Mouse (Mus musculus): ENCODE measurements around the gene Tmem222.
A peak's percentile ranks its signal among the peaks of the same experiment; 100 is the strongest.

Gene Tmem222

DNA sequence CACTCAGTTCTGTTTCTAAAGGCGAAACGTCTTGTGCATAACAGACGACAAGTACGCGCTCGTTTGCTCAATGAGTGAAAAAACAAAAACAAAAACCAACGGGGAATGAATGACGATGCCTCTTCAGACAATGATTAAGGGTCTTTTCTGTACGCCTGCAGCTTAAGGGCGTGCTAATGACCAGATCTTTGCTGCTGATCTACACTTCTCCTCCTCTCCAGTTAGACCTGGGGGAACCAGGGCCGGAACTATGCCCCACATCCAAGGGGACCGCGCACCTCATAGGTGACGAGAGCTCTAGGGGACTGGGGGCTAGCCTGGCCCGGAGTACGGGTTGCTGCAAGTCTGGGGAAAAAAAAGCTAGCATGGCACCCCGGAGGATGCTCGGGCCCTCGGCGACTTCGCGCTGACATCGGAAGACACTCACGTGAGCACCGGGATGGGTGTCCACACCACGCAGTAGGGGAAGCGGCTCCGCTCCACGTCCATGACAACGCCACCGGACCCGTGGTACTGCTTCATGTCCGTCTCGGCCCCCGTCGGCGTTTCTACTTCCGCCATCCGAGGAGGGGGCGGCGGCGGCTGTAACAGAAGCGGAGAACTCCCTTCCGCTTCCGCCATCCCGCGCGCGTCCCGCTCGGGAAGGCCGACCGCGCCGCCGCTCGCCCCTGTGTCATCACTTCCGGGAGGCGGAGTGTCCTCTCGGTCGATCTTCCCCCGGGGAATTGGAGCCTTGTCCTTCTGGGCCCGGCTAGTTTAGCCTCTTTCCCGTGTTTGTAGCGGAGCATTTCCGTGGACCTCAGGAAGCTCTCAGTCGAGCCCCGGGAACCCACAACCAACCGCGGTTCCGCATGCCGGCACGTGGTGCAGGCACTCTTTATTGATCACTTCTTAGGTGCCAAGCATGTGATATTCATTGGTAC lies at the start of gene Tmem222:
Tmem222 (minus strand) TSS at position 689 of the 923 bp plus-strand sequence.
- DNase-seq, result peak; percentile 97

DNA sequence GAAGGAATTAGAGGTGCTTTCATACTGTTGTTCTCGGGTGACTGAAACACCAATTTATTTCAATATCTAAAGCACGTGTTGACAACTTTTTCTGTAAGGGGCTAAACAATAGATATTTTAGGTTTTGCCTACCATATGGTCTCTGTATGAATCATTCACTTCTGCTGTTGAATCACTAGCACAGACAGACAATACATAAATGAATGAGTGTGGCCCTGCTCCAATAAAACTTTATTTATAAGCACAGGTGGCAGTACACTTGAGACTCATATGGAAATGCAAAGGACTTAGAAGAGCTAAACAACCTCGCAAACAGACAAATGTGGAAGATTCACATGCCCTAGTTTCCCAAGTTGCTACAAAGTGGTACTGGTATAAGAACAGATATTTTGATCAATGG lies 42.1 kb upstream of the Tmem222 start:
- no peak for DNase-seq

DNA sequence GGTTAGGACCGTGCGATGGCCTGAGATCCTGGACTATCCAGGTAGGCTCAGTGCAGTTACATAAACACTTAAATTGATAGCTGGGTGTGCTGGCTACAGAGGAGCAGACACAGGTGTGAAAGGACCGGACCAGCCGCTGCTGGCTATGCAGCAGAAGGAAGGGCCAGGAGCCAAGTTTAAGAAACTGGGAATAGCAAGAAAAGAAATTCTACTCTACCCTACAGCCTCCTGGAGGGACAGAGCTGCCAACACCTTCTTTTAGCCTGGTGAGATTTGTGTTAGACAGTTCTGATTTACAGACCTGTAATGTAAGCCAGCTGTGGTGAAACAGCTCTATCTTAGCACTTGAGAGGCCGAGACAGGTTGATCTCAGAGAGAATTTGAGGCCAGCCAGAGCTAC lies 38.4 kb upstream of the Tmem222 start:
- DNase-seq, result no peak

DNA sequence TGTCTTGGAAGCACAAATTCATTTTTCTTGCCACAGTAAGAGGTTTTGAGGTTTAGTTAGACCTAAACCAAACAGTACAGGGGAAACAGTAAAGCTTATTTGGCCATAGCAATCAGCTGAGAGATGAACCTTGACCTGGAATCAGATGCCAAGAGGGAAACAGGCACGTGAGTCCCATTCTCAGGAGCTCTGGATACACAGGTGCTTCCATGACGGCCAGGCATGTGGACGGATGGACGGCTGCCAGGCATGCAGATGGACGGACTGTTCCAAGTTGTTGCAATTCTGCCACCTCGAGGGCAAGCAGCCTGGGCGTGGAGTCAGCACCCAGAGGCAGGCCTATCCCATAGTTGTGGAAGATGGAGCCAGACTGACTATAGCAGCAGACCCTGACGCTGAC lies 37.3 kb upstream of the Tmem222 start:
- no peak for DNase-seq

DNA sequence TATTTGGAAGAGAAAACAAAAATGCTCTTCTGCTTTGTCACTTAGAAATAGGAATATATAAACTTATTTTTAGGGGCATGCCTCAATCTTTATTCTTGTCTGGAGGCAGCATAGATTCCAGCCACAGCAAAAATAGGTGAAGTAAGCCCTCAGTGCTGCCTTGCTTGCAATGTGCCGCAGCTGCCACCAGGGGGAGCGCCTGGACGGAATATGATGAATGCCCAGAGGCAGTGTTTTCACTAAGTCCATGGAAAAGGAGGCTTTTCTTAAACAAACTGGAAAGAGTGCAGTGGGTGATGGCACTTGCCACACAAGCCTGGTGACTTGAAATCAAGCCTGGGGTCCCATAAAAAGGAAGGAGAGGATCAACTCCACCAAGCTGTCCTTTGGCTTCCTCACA lies 32.4 kb upstream of the Tmem222 start:
- DNase-seq, result peak; percentile 81

DNA sequence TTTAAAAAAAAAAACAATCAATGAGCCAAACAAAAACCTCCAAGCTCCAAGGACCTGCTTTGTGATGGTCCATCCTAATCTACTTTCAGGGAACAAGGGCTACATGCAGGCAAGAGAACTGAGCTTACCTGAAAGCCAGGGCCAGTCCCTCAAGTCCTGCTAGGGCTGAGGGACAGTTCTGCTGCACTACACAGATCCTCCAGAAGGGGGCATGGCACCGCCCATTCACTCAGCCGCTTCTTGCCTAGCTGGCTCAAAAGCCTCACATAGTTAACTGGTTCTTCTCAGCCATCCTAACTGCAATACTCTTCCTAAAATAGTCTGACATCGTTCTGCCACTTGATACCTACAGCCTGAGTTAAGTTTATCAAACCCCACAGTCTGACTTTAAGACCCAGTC lies 29.7 kb upstream of the Tmem222 start:
- peak; percentile 55 for DNase-seq

DNA sequence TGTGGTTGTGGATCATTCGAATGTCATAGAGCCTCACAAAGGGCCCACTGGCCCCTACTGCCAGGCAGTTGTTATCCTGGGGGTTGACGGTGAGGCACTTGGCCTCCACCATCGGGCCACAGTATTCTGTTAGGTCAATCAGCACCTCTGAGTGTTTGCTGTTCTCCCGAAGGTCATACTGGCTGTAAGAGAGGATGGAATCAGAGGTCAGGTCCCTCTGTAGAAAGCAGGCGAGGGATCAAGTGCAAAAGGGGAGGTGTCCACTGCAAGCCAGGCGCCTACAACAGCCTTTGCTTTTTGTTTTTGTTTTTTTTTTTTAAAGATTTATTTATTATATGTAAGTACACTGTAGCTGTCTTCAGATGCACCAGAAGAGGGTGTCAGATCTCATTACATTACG lies 28.2 kb upstream of the Tmem222 start:
- DNase-seq, result no peak

DNA sequence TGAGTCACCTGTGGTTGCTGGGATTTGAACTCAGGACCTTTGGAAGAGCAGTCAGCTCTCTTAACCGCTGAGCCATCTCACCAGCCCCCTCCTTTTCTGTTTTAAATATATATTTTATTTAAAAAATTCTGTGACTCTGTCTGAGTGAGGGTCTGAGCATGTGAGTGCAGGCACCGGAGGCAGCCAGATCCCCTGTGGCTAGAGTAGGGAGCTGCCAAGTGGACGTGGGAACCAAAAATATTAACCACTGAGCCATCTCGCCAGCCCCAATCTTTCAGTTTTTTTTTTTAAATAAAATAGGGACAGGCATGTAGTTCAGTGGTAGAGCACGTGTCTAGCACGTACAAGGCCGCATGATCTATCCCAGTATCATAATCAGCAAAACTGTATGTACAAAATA lies 27.2 kb upstream of the Tmem222 start:
- no peak for DNase-seq

DNA sequence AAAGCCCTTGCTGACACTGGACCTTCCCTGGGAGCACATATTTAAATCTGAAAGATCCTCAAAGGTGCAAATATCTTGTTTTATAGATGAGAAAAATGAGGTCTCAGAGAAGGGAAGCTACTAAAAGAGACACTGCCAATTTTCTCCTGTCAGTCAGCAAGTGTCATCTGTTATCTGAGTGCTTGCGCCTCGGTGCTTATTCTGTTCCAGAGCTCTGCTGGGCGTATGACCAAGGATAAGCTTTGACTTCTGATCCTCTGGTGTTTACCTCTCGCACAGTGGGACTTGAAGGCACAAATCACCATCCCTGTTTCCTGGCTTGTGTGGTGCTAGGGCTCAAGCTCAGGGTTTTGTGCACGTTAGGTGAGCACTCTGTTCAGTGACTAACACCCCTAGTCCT lies 25.1 kb upstream of the Tmem222 start:
- no peak for DNase-seq

DNA sequence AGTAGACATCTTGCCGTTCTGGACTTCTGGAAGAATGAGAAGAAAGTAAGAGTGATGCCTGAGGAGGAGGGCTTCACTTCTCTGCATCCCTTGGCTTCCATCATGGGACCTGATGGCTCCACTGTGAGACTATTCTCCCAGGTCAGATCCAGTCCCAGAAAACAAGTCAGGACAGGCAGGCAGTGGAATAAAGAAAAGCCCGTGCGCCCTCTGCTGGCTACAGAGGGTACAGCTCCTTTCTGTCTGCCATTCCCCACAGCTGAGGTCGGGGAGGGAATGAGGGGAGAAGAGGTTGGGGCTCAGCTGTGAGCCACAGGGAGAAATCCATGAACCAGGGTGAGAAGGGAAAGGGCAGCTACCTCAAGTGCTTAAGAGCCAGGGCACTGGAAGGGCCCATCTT lies 24.2 kb upstream of the Tmem222 start:
- peak; percentile 75 for DNase-seq

DNA sequence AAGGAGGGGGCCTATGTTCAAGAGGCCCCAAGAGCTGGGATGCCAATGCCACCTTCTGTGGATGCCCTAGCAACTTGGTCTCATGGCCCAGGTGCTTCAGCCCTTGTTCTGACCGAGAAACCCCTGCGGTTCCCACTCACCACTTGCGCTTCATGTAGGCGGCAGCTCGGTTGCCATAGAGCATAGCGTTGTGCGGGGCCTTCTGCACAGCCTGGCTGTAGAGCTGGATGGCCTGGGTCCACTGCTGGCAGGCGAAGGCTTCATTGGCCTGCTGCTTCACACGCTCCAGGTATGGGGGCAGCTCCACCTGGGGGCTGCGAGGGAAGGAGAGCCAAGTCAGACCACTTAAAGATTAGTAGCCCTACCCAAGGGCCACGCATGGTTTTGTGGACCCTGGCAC lies 22.8 kb upstream of the Tmem222 start:
- no peak for DNase-seq

DNA sequence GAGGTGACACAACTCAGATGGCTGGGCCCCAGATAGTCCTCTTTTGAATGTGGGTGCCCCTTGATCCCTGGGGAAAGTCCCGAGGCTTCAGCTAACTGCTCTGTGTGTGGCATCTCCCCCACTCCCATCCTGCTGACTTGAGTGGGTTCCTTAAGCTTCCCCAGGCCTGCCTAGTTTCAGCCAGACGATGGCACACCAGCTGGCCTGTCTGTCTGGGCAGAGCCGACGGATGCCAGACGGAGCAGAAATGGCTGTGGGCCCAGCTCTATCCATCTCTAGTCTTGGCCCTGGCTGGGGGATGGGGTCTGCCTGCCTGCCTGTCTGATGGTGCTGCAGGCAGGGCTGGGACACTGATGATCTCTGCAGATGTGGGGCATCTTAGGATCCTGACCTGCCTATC lies 22.1 kb upstream of the Tmem222 start:
- peak; percentile 83 for DNase-seq

DNA sequence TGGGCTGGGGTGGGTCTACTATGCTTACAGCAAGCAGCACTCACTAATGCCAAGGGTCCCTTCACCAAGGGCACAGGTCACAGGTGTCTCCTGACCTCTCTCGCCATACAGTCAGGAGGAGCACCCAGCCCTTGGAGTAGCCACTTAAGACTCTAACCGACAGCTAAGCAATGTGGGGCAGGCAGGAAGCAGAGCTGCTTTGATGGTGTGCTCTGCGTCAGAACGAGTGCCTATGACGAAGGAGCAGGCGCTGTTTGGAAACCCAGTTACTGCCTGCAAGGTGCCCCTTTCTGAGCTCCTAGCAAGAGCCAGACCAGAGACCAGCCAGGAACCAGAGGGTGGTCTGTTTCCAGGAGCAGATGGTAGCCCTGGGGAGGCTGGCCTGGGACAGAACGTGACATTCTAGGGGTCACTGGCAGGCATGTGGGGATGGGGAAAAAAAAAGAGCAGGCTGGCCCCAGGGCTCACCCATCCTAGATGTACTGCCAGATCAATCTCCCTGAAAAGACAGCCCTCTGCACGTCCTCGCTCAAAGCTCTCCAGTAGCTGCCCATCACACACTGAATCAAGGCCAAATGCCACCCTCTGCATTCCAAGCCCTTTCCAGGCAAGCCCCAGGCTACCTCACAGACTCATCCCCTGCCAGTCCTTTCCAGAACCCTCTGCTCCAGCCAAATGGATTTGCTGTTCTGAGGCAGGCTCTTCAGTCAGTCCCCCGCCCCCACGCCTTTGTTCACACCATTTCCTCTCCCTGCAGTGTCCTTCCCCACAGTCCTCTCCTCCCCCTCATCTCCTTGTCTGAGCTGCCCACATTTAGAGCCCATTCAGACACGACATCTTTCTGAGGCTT lies 21.1 kb upstream of the Tmem222 start:
- DNase-seq, result peak; percentile 92

DNA sequence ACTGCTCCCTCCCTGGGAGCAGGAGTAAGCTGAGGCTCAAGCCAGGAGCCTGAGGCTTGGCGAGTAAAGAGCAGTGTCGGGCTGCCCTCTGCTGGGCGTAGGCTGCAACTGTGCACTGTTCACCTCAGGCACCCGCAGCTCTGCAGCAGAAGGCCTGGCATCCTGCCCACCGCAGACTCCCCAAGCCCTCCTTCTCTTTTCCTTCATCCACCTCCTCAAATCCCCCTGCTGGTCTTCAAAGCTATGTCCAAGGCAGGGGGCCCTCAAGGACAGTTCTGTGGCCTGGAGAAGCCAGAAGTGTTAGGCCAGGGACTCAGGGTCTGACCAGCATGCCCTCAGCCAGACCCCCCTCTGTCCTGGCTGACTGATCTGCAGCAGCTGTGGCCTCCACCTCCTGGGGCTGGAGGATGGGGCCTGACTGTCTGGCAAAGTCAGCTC lies 20.2 kb upstream of the Tmem222 start:
- peak; percentile 86 for DNase-seq

DNA sequence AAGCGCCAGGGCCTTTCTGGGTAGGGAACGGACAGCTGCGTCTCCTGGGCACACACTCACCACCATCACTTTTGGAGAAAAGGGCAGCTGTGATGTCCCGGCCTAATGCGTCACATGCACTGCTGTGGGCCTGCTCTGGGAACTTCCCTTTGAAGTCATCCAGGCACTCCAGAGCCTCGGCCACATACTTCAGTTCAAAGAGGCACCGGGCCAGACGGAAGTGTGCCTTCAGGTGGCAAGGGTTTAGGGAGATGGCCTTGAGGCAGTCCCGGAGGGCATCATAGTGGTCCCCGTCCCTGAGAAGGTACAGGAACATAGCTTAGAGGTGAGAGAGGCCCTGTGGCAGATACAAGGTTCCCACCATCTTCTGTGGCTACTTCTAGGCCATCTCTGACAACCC lies 19.8 kb upstream of the Tmem222 start:
- no peak for DNase-seq

DNA sequence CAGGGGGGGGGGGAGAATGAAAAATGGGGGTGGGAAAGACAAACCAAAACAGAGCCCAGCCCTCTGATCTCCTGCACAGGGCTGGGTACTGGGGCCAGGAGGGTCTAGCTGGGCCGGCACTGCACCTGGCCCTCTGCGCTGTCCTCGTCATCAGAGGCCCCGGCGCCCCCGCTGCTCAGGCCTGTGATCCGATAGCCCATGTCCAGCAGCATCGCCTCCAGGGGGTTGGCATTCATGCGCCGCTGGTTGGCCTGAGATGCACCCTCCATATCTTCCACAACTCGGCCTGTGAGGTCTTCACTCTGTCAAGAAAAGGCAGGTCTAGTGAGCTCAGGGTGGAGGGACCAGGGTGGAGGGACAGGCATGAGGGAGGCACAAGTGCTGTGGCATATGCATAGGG lies 16.5 kb upstream of the Tmem222 start:
- DNase-seq, result no peak

DNA sequence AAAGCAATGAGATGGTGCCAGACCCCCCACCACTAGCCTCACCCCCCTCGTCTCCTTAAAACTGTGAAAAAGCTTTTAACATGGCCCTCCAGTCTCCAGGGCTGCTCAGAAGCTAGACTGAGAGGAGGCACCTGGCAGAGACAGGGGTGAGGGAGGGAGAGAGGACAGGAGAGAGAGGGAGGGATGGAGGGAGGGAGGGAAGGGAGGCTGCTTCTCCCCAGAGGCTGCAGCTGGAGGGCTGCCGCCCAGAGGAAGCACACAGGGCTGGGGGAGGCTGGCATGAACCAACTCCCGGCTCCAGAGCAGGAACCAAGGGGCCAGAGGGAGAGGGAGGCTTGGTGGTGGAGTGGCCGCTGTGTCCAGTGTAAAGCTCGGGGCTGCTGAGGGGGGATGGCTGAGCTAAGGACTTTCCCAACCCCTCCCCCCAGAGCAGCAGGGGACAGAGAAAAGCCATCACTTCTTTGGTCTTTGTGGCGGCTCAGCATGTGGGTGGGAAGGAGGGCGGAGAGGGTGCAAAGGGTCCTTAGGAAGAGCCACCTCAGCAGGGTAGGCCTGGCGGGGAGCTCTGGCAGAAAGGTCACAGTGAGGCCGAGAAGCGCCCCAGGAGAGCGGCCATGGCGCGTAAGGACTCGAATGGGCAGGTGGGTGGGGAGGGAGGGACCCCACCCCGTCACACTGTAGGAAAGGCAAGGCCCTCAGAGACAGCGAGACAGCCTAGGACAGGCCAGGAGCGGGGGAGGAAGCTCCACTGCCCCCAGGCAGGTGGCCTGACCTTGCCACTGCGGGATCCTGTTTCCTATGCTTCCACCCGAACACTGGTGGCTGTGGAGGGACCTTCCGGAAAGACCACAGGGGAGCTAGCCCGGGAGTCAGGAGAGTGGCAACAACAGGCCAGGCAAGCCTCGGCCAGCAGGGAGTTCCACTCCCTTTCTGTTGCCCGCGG lies 15.6 kb upstream of the Tmem222 start:
- DNase-seq, result no peak

DNA sequence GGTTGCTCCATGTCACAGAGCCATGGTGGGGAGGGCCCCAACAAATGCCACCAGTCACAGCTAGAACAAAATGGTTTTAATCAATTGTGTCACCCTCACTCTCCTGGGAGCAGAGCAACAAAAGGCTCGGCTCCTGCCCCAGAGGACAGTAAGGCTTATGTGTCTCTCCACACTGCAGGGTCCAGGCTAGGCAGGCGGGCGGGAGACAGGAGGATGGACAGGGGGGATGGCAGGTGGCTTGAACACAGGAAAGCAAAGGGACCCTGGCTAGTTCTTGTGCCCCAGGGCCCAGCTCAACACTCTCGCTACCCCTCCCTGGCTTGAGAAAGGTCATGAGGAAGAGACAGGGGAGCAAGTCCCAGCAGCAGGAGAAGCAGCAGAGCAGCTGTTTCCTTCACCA lies 14.8 kb upstream of the Tmem222 start:
- DNase-seq, result no peak

DNA sequence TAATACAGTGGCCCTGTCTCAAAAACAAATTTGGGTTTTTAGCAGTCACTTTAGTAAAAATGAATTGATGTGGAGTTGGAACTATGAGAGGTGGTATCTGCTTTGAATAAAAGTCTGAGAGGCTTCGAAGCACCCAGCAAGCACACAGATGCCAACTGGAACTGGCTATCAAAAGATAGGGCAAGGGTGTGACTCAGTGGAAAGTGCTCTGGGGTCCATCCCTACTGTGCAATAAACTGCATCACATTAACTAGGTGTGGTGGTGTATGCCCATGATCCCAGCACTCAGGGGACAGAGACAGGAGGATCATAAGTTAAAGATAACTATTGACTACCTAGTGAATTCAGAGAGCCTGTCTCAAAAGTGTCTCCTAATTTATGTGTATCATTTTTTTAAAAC lies 13.7 kb upstream of the Tmem222 start:
- DNase-seq, result no peak

DNA sequence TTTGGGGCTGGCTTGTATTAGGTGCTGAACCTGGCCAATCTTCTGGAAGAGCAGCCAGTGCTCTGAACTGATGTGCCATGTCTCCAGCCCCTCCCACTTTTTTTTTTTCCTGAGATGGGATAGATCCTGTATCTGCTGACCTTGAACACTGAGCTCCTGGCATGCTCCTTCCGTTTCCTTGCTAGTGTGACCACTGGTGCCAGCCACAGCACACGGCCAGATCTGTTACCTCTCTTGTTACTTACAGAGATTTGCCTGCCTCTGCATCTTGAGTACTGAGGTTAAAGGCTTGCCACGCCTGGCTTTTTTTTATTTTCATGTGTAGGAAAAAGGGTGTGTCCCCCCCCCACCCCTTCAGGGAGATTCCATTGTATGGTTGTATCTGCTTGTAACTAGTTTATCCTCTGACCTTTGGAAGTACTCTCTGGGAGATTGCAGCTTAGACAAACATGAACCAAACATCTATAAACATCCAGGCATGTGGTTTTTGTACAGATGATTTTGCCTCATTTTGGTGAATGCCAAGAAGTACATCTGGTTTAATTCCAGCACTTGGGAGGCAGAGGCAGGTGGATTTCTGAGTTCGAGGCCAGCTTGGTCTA lies 9.0 kb upstream of the Tmem222 start:
- no peak for DNase-seq

DNA sequence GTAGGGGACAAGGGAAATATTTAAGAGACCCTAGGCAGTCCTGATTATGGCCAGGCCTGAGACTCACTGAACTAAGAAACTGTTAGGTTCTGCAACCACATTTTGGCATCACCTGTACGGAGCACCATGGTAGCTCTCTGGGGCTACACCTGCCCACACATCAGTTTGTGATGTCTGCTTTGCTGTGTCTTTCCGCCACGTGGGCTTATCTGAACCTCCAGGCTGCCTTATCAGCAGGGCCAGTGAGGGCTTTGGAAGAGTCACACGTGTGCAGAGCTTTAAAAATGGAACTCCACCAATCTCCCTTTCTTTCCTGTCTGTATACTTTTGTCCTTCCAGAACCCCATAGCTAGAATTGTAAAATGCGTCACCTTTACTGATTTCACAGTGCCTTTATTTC lies 8.4 kb upstream of the Tmem222 start:
- DNase-seq, result no peak

DNA sequence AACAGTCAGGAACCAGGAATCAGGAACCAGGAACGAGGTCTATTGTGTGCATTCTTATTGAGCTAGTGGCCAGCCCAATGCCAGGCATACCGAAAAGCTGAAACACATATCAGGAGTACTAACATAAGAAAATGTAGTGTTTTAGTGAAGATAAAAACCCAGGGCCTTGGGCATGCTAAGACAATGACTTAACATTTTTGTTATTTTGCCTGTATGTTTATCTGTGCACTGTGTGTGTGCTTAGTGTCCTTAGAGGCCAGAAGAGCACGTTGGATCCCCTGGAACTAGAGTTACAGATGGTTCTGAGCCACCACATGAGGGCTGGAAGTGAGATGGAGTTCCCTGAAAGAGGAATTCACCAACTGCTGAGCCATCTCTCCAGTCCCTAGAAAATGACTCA lies 7.7 kb upstream of the Tmem222 start:
- DNase-seq, result no peak

Data from right cerebral cortex, adult 18-20 months (tissue).